Mouse (Mus musculus) ES-CJ7 (cell line): ENCODE results near the gene Gmnn.
A peak's percentile ranks its signal among the peaks of the same experiment; 100 is the strongest.
"Not testable (repeated sequence)": the region's sequence is repeated elsewhere in the genome, so short reads cannot be mapped to it uniquely, and the experiment has no call there.

Source experiments
- DNase-seq: peaks from one replicate; pipeline ENCODE4 v3.0.0; 2011; ENCODE audit warnings: low read depth, low spot score

The Gmnn gene

DNA sequence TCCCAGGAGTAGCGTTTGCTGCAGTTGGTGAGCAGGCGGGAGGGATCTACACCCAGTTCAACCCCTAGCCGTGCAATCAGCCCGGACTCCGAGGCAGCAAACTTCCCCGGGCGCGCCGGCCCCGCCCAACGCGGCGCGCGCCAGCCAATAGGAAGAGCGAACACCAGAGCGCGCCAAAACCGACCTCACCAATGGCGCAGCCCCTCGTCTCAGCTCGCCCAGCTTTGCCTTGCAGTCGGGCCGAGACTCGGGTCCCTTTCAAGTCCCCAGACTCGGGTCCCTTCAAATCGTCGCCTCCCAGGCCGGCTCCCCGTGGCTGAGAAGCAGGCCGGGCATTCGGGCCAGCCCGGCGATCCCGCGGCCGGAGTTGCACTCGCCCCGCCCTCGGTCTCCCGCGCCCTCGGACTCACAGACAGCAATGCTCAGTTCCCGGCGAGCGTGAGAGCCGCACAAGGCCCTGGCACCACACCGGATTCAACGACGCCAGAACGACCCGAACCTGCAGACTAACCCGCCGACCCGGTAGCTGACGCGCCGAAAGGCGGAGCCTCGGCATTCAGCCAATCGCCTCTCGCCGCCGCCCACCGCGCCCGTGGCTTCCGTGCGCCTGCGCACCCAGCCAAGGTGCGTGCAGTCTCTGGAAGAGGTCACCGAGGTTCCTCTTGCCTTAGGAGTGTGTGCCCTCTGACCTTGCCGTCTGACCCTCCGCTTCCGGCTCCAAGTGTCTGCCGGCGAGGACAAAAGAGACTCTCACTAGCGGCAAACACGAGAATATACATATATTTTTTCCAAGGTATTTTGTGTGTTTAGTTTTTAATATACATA, at the start of gene Gmnn:
Gene Gmnn, minus strand, starts transcription at position 521 of the 825 bp plus-strand sequence.
- DNase-seq = peak; percentile 95

DNA sequence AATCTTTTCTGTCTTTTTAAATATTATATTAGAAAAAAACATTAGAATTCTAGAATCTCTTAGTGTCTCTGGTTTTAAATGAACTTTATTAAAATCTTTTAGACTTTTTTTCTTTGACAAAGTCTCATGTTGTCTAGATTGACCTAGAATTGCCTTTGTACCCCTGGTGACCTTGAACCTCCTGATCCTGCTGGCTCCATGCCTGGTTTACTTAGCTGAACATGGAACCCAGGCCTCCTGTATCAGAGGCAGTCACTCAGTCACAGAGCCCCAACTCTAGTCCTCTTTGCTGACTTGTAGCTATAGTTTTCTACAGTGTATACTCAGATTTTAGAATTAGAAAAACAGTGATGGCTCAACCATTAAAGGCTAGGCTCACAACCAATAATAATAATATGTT, 44.4 kb upstream of the Gmnn start:
- no peak for DNase-seq

DNA sequence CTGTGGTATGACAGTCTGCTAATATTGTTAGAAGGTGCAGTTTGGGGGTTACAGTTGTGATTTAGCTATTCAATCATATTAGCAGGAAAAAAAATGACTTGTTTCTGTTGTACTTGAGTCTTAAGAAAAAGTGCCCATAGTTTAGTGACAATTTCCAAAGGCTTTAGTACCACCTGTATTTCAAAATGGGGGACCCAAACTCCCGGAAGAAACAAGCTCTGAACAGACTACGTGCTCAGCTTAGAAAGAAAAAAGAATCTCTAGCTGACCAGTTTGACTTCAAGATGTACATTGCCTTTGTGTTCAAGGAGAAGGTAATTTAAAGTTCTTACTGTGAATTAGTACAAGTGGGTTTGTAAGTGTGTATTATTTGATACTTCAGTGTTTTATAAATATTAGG, 41.5 kb upstream of the Gmnn start:
- DNase-seq = no peak

DNA sequence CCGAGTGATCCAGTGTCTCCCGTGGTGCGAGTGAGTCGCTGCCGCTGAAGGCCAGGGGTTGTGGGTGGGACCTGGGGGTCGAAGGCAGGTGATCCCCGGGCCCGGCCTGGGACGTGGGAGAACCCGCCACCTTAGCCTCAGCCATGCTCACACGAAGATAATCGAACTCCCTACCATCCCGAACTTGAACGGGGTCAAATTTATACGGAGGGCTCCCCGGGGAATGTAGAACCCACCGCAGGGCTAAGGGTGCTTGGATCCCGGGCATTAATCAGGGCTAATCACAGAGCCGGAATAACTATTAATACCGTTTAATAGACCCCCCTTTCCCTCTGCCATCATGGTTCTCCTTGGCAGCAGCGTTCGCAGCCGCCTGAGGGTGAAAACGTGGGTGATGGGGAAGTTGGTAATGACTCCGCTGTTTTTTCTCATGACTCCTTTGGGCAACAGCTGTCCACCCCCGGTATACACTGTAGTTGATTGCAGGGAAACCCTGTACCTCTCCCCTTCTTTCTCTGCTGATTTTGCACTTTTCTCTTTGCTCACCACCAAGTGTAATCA, 40.5 kb upstream of the Gmnn start:
- DNase-seq = no peak

DNA sequence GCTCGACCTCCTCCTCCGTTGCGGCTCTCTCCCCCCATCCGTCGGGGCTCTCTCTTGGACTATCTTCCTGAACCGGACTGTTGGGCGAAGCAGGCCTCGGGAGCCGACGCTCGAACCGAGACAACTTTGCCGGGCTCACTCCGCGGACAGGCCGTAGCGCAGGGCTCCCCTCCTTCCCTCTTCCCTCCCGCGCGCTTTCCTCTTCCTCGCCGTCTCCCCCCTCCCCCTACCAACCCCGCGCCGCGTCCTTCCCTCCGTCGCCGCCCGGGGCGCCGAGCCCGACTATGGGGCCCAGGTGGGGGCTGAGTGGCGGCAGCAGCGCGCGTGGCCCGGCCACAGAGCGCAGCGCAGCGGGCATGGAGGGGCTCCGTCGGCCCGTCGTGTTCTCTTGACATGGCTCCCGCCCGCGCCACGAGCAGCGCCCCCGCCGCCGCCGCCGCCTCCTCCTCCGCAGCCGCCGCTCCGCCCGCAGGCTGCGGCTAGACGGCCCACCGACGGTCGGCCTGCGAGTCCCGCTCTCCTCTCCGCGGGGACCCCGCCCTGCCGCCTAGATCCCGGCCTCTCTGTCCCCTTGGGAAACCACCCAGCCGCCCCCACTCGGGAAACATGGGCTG, 39.7 kb upstream of the Gmnn start, which contains the start of gene BC005537:
Gene BC005537, plus strand, starts transcription at position 350 of the 614 bp plus-strand sequence.
- peak; percentile 39 for DNase-seq

DNA sequence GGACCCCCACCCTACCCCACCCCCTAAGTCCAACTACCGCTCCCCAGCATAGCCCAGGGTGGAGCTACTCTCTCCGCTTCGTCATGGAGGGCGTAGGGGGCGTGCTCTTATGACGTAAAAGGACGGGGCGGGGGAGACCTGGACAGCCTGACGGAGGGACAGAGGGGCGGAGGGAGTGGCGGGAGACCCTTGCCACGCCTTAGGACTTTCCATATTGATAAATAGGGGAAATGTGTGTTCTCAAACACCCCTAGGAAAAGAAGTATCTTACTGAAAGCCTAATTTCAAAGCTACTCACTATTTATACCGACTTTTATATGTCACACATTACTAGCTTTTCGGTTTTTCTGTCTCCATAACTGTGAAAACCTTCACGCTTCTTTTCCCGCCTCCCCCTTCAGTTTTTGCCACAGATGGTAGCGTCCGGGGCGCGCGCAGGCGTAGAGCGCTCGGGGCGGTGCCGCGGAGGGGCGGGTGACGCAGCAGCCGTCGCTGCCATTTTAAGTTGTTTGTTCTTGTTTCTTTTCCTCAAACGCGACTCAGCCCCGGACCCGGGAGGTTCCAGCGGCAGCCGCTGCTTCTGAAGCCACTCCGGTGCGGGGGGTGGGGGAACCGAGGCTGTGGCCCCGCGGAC, 39.1 kb upstream of the Gmnn start:
- peak; percentile 98 for DNase-seq

DNA sequence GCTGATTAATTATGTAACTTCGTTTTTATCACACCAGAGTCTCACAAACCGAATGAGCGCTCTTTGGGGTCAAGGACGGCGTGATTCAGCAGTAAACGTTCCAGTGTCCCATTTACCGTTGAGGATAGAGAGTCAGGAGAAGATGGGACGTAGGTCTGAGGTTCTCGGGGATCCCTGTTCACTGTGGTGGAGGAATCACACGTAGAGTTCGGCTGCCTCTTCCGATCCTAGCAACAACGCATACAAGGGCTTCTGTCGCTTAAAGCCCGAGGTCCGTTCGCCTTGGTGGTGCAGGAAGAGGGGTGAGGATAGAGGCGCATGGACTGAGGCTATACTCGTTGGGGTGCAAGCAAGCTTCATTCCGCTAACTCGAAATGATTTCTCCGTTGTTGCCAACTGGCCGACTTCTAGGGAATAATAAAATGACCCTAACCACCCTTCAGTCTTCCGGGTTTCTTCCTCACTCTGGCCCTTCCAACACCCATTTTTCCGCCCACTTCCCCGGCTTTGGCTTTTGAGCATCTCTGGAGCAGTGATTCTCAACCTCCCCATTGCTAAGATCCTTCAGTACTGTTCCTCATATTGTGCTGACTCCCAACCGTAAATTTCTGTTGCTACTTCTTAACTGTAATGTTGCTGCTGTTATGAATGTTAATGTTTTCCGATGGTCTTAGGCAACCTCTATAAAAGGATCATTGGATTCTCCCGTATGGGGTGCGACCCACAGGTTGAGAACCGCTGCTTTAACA, 38.4 kb upstream of the Gmnn start:
- DNase-seq = peak; percentile 32

DNA sequence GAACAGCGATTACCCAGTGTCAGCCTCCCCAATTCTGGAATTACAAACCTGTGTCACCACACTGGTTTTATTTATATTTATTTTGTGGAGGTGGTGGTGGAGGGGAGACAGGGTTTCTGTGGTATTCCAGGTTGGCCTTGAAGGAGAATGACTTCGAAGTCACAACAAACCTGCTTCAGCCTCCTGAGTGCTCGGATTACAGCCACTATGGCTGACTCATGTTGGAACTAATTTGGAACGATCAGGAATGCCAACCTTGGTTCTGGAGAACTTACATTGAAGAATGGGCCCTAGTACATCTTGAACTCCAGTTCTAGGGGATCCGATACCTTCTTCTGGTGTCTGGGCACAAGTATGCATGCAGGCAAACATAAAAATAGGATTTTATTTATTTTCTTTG, 37.7 kb upstream of the Gmnn start:
- DNase-seq = no peak

DNA sequence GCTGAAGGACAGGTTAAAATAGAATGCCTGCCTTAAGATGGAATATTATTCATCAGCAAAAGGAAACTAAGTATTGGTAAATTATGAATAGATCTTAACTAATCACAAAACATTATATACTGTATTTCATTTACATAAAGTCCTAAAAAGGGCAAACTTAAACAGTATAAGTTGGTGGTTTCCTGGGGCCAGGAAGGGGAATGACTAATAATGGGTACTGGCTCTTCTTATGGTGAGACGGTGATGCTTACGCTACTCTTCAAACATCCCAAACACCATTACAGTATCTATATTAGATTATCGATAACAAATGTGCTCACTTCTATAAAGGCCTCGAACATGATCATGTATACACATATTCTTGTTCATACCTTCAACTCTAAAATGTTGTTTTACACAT, 37.0 kb upstream of the Gmnn start:
- no peak for DNase-seq

DNA sequence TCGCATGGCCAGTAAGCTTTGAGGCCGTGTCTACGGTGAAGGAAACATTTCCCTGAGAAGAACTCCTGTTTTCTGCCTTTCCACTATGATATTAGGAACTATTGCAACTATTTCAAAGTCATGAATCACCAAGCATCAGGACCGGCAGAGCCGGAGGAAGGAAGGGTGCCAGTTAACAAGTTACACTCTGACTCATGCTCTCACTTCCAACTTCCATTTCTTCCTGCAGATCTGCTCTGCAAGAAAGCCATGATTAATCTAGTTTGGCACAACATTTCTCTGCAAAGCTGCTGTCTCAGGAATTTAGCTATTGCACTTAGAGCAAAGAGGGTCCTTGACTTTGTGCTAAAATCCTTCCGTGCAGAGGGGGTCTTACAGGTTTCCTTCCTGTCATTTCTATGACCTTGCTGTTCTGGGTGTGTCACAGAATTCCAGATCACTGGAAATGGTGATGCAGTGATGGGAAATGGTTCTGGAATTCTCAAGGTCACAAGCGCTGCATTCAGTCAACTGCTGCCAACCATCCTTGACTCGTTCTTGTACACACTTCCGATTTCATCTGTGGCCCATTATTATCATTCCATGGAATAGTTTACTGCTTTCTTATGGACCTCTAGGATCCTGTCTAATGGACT, 30.8 kb upstream of the Gmnn start:
- peak; percentile 49 for DNase-seq

DNA sequence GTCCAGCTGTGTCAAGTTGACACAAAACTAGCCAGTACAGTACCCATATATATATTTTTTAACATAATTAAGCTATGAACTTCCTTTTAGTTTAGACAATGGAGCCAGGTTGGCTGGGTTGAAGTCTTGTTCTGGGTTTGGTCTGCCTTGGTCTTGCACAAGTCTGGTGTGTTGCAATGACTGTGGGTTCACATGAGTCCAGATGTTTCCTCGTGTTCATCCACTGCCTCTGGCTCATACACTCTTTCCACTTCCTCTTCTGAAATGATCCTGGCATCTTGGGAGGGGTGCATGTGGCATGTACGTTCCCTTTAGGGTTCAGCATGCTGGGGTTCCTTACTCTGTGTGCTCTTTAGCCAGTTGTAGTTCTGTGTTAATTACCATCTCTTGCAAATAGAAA, 29.6 kb upstream of the Gmnn start:
- DNase-seq = no peak

DNA sequence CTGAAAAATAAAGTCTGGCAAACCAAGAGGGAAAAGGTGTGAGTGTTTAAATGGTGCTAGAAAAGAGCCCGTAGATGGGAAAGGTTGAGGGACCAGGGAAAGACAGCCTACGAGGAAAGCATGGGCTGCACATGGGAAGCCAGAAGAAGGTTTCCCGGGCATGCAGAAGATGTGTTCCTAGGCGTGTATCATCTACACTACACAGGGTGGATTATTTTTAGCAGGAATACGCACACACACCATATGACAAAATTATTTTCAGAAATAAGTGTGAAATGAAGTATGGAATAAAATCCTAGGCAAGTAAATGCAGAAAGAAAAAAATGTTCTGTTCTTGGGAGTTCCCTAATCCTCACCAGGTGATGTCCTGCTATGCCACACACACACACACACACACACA, 25.8 kb upstream of the Gmnn start:
- no peak for DNase-seq

DNA sequence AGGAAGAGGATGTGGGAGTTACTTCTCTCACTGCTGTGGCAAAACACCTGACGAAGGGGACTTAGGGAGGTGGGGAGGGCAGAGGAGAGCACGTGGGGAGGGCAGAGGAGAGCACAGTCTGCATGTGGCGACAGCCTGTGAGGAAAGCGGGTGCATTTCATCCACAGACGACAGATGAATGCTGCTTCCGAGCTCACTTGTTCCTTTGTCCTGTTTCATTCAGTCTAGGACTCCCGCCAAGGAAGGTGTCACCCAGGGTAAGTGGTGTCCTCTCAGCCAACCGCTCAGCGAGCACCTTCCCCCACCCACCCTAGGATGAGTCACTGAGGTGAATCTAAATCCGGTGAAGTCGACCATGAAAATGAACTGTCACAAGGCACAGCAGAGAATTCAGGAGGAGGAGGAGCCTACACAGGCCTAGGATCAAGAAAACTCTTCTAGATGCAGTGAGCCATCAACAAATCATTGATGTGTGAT, 24.3 kb upstream of the Gmnn start:
- DNase-seq = no peak

DNA sequence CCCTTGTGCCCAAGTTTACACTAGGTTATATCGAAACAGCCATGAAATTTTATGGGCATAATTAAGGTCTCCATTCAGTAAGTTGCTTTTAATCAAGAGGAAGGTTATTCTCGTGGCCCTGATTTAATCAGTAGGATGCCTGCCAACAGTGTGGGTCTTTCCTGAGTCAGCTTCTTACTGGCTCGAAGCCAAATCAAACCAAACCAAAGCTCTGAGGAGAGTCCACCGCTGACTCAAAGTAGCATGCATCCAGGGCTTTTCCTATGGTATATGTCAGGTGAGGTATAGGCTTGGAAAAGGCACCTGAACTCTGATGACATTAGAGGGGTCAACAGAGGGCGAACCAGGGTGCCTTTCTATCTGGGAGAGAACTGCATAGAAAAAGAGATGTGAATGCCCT, 20.2 kb upstream of the Gmnn start:
- no peak for DNase-seq

DNA sequence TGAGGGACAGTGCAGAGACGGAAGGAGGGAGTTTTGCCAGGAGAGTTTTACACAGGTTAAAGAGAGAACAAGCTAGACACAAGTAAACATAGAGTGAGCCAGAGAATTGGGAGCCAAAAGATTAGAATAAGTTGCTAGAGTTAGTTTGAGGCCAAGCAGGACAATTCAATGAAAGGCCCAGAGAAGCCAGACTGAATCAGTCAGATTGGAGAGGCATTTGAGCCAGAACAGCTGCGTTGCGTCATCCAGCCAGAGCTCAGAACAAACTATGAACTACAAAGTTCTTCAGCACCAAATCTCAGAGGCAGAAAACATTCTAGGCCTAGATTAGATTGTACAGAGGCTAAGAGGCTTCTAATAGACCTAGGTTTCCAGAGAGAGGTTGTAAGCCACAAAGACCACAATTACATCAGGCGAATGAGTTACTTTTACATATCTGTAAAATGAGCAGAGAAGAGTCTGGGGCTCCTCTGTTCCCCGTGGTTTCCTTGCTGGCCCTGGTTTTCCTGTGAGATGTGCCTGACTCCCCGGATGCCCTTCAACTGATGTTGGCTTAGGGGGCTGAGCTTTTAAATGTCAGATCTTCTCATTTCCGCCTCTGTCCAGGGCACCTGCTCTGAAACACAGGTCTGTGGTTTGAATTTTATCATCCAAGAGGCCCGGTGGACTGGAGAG, 17.1 kb upstream of the Gmnn start:
- DNase-seq = no peak

DNA sequence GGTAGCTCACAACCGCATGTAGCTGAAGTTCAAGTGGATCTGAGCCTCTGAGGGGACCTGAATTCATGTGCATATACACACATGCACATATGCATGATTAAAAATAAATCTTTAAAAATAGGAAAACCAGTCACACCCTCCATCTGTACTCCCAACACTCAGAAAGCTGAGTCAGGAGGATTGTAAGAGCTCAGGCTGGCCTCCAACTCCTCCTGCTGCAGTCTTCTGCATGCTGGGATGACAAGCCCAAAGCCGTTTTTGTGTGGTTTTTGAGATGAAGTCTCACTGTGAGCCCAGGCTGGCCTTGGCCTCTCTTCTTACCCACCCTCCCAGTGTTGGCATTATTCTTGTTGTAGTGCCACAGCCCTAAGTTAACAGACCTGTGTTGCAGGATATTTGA, 16.3 kb upstream of the Gmnn start:
- DNase-seq = no peak

DNA sequence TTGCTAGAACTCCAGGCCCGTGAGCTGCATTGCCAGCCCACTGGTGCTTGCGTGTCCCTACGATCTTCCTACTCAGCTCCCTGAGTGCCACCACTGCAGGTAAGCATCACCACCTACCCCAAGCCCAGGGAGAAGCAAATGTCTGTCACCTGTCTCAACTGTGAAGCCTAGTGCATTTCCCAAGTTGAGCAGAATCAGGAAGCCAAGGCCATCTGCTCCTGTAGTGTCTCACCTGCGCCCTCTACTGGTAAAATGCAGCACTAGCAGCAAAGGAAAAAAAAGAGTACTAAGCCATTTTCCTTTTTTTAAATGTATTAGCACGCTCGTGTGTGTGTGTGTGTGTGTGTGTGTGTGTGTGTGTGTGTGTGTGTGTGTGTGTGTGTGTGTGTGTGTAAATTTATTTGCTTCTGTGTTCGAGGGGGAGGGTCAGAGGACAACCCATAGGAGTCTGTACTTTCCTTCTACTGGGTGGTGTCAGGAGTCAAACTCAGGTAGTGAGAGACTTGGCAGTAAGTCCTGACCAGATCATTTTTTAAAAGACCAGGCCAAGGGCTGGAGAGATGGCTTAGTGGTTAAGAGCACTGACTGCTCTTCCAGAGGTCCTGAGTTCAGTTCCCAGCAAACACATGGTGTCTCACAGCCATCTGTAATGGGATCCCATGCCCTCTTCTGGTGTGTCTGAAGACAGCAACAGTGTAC, 14.6 kb upstream of the Gmnn start:
- DNase-seq = peak; percentile 73

DNA sequence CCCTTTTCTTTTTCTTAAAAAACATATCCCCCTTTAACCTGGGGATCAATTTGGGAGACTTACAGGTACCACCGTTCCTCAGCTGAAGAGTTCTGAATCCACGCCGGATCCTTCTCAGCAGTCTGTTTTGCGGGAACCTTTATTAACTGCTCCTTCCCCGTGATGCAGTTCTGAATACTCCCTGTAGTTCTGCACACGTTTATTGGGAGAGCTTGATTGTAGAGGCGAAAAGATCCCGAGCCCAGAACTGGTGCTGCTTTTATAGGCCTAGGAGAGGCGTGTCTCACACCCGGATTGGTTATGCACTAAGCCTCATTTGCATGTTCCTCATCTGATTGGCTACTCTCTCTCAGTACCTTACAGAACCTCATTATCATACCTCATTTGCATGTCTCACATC, 9.8 kb upstream of the Gmnn start:
- DNase-seq = not testable (repeated sequence)

DNA sequence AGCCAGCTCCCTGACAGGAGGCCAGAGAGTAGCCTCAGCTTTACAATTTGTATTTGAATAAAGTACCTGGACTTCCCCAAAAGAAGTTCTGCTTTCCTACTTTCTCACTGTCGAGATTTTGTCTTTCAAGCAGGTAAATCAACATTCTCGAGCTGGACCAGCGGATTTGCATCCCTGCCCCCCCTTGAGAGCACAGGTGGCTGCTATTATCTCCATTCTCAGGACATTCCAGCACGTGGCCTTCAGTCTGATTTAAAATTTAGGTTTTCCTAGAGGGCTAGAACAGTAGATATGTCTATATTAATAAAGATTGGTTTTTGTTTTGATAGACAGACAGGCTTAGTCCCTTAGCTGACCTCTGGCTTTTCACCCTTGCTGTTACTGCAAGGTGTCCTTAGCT, 6.1 kb upstream of the Gmnn start:
- DNase-seq = not testable (repeated sequence)

DNA sequence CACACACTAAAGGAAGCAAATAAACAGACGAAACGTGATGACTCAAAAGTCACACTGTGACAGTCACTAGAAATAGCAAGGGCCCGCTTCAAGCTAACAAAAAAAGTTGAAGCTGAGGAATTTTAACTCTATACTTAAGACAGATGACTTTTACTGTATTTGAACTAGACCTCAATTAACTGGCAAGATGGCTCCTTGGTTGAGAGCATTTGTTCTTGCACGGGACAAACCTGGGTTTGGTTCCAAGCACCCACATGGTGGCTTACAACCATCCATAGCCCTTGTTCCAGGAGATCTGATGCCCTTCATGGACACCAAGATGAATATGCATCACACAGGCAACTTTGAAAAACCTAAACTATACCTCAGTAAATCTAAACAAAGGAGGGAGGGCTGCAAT, 531 bp upstream of the Gmnn start:
- DNase-seq = no peak
